Mouse (Mus musculus) liver, embryonic 13.5 days (tissue): Measurements from ENCODE around the gene Dnah14. TPM values are rescaled to one million over a fixed set of nuclear protein-coding genes. Genes with fewer than 3 reads are reported as not detected.
"Not testable (repeated sequence)": the region's sequence is repeated elsewhere in the genome, so short reads cannot be mapped to it uniquely, and the experiment has no call there.

Experiments
- ATAC-seq: fragments of 200-750 bp; cut with Nextera tagmentation; 2 replicates; pipeline ENCODE4 v1.8.0; 2017; ENCODE audit warnings: low read depth, mild to moderate bottlenecking, moderate number of reproducible peaks, moderate library complexity
- DNase-seq: peaks from one replicate; pipeline ENCODE4 v3.0.0; 2022
- H3K27ac ChIP-seq: fragments of 300-500 bp; sonication (generic); 2 replicates; pipeline ENCODE4 v1.5.1; 2015; ENCODE audit warnings: moderate library complexity, mild to moderate bottlenecking, inconsistent platforms
- H3K27me3 ChIP-seq: fragments of 300-500 bp; sonication (generic); 2 replicates; pipeline ENCODE4 v1.6.1; 2015; ENCODE audit warnings: mild to moderate bottlenecking, inconsistent platforms
- H3K36me3 ChIP-seq: fragments of 300-500 bp; sonication (generic); 2 replicates; pipeline ENCODE4 v1.6.1; 2015; ENCODE audit warnings: mild to moderate bottlenecking, inconsistent platforms
- H3K4me1 ChIP-seq: fragments of 300-500 bp; sonication (generic); replicated peaks from 2 replicates; pipeline ENCODE4 v1.6.1; 2015; ENCODE audit warnings: inconsistent platforms
- H3K4me2 ChIP-seq: fragments of 300-500 bp; sonication (generic); 2 replicates; pipeline ENCODE4 v1.6.1; 2015; ENCODE audit warnings: inconsistent platforms, mild to moderate bottlenecking, moderate library complexity
- H3K4me3 ChIP-seq: fragments of 300-500 bp; sonication (generic); replicated peaks from 2 replicates; pipeline ENCODE4 v1.5.1; 2015; ENCODE audit warnings: mild to moderate bottlenecking, inconsistent platforms
- H3K9ac ChIP-seq: fragments of 300-500 bp; sonication (generic); 2 replicates; pipeline ENCODE4 v1.6.1; 2015; ENCODE audit warnings: mild to moderate bottlenecking, inconsistent platforms
- H3K9me3 ChIP-seq: fragments of 300-500 bp; sonication (generic); replicated peaks from 2 replicates; pipeline ENCODE4 v1.6.1; 2016; ENCODE audit warnings: inconsistent platforms
- WGBS: fragments of 180-500 bp; shearing (Covaris S2); methylation state at CpG from one replicate; pipeline ENCODE4 v1.1.7; 2015; ENCODE audit not compliant: insufficient replicate concordance; 5-methylcytosine and 5-hydroxymethylcytosine counted together
- polyA plus RNA-seq: library from polyadenylated mRNA; unstranded; fragments of >200 nt; fragmentation: Nextera tagmentation; extraction: Ambion mirVana; gene quantifications from 2 replicates; pipeline ENCODE4 v1.2.1, GENCODE M21; 2015

Dnah14 gene
- polyA plus RNA-seq, 1 experiment from 2014 or later, result 3.0 TPM

DNA sequence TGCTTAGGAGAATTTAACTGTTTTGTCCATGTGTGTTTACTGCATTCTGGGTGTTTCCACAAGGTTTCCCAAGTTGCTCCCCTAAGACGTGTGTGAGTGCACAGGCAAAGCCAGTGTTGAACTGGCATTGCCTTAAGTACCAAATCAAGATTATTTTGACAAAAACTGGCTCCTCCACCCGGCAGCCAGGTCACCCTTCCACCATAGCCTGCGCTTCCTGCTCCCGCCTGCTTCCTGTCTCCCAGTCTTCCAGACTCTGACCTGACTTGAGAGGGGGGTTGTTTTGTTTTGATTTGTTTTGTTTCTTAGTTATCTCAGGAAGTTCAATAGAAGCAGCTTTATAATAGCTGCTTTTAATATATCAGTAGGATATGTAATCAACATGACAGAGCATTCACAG is 90.4 kb downstream of the Dnah14 start:
- Histone ChIP-seq H3K9ac (no peak overlapping the region), H3K4me2 (no peak overlapping the region), H3K36me3 (no peaks in the 10 kb centered on the region), H3K4me1 (no peaks in the 10 kb centered on the region), H3K27me3 (no peaks in the 10 kb centered on the region), H3K9me3 (no peaks in the 10 kb centered on the region), H3K4me3 (no peak overlapping the region), H3K27ac (no peak overlapping the region)
- ATAC-seq (no peak), DNase-seq (no peak)
- WGBS, result 50% methylated on average over 4 of the region's 4 CpGs

- no peak for DNase-seq
- WGBS, result 61% methylated on average over 5 of the region's 5 CpGs
- Histone ChIP-seq H3K36me3 (no peaks in the 10 kb centered on the region), H3K9me3 (no peaks in the 10 kb centered on the region), H3K9ac (no peak overlapping the region), H3K4me1 (no peaks in the 10 kb centered on the region), H3K4me3 (no peak overlapping the region), H3K27me3 (no peaks in the 10 kb centered on the region), H3K4me2 (no peak overlapping the region), H3K27ac (no peak overlapping the region)
- ATAC-seq, result no peak
Observed at GRCm38 (mm10) chr1:181694729-181695498, 118.6 kb downstream of the Dnah14 start.

DNA sequence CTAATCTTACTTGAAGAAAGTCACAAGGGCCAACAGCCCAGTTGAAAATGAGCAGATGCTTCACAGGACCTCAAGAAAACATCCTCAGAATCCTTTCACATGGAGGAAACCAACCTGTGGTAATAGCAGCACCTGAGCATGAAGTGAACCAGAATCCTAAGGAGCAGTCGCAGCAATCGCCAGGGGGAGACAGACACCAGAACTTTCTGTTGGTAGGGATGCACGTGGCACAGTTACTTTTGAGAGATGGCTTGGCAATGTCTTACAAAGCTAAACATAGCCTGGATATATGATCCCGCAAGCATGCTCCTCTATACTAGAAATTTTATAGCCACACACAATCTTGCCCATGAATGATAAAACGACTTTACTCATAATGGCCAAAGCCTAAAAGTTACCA is 152.3 kb downstream of the Dnah14 start:
- Histone ChIP-seq H3K27ac (no peak overlapping the region), H3K4me1 (no peaks in the 10 kb centered on the region), H3K27me3 (no peaks in the 10 kb centered on the region), H3K4me3 (no peak overlapping the region), H3K36me3 (no peaks in the 10 kb centered on the region), H3K9me3 (no peaks in the 10 kb centered on the region), H3K4me2 (no peak overlapping the region), H3K9ac (no peak overlapping the region)
- ATAC-seq (no peak), DNase-seq (no peak)
- 40% methylated on average over 5 of the region's 5 CpGs for WGBS

DNA sequence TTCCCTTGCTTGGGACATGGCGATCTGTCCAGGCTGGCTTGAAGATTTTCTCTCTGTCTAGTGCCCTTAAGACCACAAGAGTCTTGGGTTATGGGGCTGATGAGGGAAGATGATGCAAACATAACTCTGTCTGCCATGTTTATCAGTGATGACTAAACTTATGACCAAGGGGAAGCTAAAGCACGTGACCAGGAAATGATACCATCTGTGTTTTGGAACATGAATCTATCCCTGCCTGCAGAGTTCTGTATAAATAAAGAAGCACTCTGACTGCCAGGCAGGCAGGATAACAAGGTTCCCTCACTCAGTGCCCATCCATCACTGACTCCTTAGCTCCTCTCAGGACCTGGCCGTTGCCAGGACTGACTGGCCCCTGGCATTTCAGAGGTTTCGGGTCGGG is 157.2 kb downstream of the Dnah14 start:
- Histone ChIP-seq H3K27me3 (no peaks in the 10 kb centered on the region), H3K9me3 (no peaks in the 10 kb centered on the region), H3K4me2 (no peak overlapping the region), H3K27ac (no peak overlapping the region), H3K9ac (no peak overlapping the region), H3K36me3 (no peaks in the 10 kb centered on the region), H3K4me1 (no peaks in the 10 kb centered on the region), H3K4me3 (no peak overlapping the region)
- WGBS, result 65% methylated on average over 5 of the region's 5 CpGs
- ATAC-seq, result no peak
- DNase-seq, result no peak

DNA sequence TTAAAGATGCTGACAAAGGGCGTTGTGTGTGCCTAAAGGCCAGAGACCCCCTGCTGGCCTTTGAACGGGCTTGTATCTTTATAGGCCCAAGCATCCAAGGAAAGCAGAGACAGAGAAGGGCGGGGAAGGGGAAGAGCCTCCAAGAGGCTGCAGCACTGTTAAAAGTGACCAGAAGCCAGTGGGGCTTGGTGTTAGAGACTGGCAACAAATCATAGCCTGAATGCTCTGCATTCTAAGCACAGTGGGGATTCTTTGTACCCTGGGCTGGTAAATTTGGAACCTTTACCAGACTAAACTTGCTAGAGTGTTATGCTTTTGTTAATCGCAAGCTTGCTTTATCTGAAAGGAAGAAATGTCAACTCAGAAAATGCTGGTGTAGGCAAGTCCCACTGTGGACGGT is 163.9 kb downstream of the Dnah14 start:
- no peaks in the 10 kb centered on the region for H3K9me3 ChIP-seq
- no peak overlapping the region for H3K4me2 ChIP-seq
- 62% methylated on average over 5 of the region's 5 CpGs for WGBS
- H3K9ac ChIP-seq, result no peak overlapping the region
- no peak overlapping the region for H3K27ac ChIP-seq
- ATAC-seq, result no peak
- no peaks in the 10 kb centered on the region for H3K36me3 ChIP-seq
- H3K4me3 ChIP-seq, result no peak overlapping the region
- no peaks in the 10 kb centered on the region for H3K4me1 ChIP-seq
- no peak for DNase-seq
- H3K27me3 ChIP-seq, result 0 out of 2 replicates have a peak, but pooled peaks cover 2% of the 10 kb centered on the region

DNA sequence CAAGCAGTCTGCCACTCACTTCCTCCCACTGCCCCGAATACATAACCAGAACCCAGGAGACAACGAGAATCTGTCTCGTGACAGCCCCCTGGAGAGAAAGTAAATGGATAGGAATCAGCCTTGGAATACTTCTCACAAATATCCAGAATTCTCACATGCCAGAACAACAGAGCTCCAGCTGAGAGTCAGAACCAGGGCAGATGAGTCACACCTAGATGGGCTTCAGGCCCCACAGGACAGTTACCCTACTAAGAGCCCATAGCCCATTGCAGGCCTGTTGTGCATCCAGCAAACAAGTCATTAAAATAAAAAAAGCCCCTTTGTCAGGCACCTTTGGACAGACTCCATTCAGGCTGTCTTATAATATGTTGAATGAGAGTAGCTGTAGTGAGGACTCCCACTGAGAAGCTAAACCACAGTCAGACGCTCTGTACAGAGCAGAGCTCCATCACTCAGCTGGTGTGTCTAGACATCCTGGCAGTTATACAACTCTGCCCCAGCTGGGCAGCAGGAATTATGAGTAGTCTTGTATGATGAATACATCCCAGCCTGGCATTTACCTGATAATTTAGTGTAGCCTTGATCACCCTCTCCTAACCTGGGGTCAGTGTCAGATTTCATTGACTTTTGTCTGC is 166.0 kb downstream of the Dnah14 start:
- ATAC-seq (no peak), DNase-seq (no peak)
- Histone ChIP-seq H3K27me3 (0 out of 2 replicates have a peak, but pooled peaks cover 2% of the 10 kb centered on the region), H3K9ac (no peak overlapping the region), H3K4me2 (no peak overlapping the region), H3K36me3 (no peaks in the 10 kb centered on the region), H3K4me3 (no peak overlapping the region), H3K27ac (no peak overlapping the region), H3K9me3 (no peaks in the 10 kb centered on the region), H3K4me1 (no peaks in the 10 kb centered on the region)
- WGBS, result 57% methylated on average over 4 of the region's 4 CpGs

DNA sequence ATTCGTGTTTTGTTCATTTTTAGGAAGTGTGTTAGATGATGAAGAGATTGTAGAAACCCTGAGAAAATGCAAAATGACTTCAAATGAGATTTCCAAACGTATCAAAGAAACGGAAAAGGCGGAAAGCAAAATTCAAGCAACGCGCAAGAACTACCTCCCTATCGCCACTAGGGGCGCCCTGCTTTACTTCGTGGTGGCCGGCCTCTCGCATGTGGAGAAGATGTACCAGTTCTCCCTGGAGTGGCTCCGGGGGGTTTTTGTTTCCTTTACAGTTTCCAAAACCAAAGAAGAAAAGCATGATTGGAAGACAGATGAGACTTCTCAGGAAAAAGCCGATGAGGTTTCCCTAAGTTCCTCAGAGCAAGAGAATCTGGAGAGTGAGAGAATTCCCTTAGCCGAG is 193.0 kb downstream of the Dnah14 start:
- H3K27ac ChIP-seq, result no peak overlapping the region
- H3K36me3 ChIP-seq, result no peaks in the 10 kb centered on the region
- no peaks in the 10 kb centered on the region for H3K9me3 ChIP-seq
- ATAC-seq, result no peak
- no peak for DNase-seq
- no peaks in the 10 kb centered on the region for H3K4me1 ChIP-seq
- no peaks in the 10 kb centered on the region for H3K27me3 ChIP-seq
- no peak overlapping the region for H3K9ac ChIP-seq
- H3K4me3 ChIP-seq, result no peak overlapping the region
- no peak overlapping the region for H3K4me2 ChIP-seq
- WGBS, result 56% methylated on average over 14 of the region's 14 CpGs

GRCm38 (mm10) chr1:181771871-181772270 is 195.5 kb downstream of the Dnah14 start:
- Histone ChIP-seq H3K36me3 (no peaks in the 10 kb centered on the region), H3K4me3 (no peak overlapping the region), H3K27ac (no peak overlapping the region), H3K4me1 (no peaks in the 10 kb centered on the region), H3K9ac (no peak overlapping the region), H3K9me3 (0 out of 2 replicates have a peak, but pooled peaks cover under 1% of the 10 kb centered on the region), H3K4me2 (no peak overlapping the region), H3K27me3 (no peaks in the 10 kb centered on the region)
- ATAC-seq, result no peak
- DNase-seq, result no peak
- 83% methylated on average over 3 of the region's 3 CpGs for WGBS

DNA sequence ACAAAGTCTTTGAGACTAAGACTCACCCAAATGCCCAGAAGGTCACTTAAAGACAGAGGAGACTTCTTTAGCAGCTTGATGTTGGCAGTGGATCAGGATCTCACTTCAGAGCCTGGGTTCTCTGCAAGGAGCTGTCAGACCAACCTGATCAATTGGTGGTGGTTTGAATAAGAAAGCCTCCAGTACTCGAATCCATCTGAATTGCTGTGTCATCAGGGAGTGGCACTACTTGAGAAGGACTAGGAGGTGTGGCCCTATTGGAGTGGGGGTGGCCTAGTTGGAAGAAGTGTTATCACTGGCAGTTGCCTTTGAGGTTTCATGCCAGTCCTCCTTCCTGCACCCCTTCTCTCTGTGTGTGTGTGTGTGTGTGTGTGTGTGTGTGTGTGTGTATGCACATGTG is 200.2 kb downstream of the Dnah14 start:
- Histone ChIP-seq H3K4me1 (no peaks in the 10 kb centered on the region), H3K36me3 (no peaks in the 10 kb centered on the region), H3K27me3 (no peaks in the 10 kb centered on the region), H3K9ac (no peak overlapping the region), H3K9me3 (0 out of 2 replicates have a peak, but pooled peaks cover 3% of the 10 kb centered on the region), H3K27ac (no peak overlapping the region), H3K4me2 (no peak overlapping the region), H3K4me3 (no peak overlapping the region)
- ATAC-seq (no peak), DNase-seq (no peak)
- WGBS, result 43% methylated on average over 1 of the region's 1 CpGs

GRCm38 (mm10) chr1:181782600-181782999 is 206.2 kb downstream of the Dnah14 start:
- not testable (repeated sequence) for H3K4me1 ChIP-seq, H3K36me3 ChIP-seq, H3K4me3 ChIP-seq, H3K9ac ChIP-seq, DNase-seq, H3K27ac ChIP-seq, H3K4me2 ChIP-seq, ATAC-seq, H3K27me3 ChIP-seq, H3K9me3 ChIP-seq
- WGBS, result 84% methylated on average over 11 of the region's 11 CpGs

DNA sequence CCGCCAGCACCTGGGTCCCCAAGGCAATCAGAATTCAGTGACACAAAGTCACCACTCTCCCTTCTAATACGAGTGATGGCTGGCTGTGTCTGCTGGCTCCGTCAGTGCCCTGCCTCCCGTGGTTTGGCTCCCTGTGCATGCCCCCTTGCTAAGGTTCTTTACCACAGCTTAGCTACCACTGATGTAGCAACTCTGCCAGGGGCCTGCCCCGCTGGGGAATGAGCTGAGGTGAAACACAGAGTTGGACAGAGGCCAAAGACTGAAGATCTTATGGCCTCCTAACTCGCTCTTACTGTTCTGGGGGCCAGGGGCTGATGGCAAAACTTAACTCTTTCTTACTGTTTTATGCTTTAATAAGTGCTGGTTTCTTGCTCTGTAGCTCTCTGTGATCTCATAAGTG is 213.6 kb downstream of the Dnah14 start:
- no peak for ATAC-seq
- Histone ChIP-seq H3K9ac (no peak overlapping the region), H3K4me2 (no peak overlapping the region), H3K9me3 (no peaks in the 10 kb centered on the region; the same call in 1 of the 2 replicates), H3K27ac (no peak overlapping the region), H3K27me3 (no peaks in the 10 kb centered on the region), H3K4me1 (no peaks in the 10 kb centered on the region), H3K36me3 (no peaks in the 10 kb centered on the region), H3K4me3 (no peak overlapping the region)
- DNase-seq, result no peak
- WGBS, result 44% methylated on average over 6 of the region's 6 CpGs

- 31% methylated on average over 2 of the region's 2 CpGs for WGBS
- Histone ChIP-seq H3K4me2 (no peak overlapping the region), H3K4me3 (no peak overlapping the region), H3K9ac (no peak overlapping the region), H3K9me3 (no peaks in the 10 kb centered on the region), H3K4me1 (no peaks in the 10 kb centered on the region), H3K27me3 (no peaks in the 10 kb centered on the region), H3K36me3 (no peaks in the 10 kb centered on the region), H3K27ac (no peak overlapping the region)
- no peak for ATAC-seq
- no peak for DNase-seq
Observed at GRCm38 (mm10) chr1:181793541-181793940, 217.2 kb downstream of the Dnah14 start.
